Mouse (Mus musculus): ENCODE measurements at regions not wholly inside any gene's neighbourhood (a gene's known extent, or its start where the extent isn't known, plus 50 kb on each side); places are given as distances from the start of the nearest gene placed in this dataset.
A peak's percentile ranks its signal among the peaks of the same experiment; 100 is the strongest.

- Histone ChIP-seq H3K79me2 (replicated peaks; ENCODE audit: control insufficient read depth, extremely low read depth, insufficient read depth, poor library complexity, severe bottlenecking) (peaks cover 3% of the 10 kb centered on the region; the same call in 1 of the 2 replicates), H3K4me2 (ENCODE audit: insufficient read depth, low read depth, poor library complexity, severe bottlenecking) (no peak overlapping the region), H3K9me3 (replicated peaks; ENCODE audit: low read length) (no peaks in the 10 kb centered on the region), H3K9ac (ENCODE audit: insufficient read depth, low read depth) (no peak overlapping the region), H3K27me3 (replicated peaks) (no peaks in the 10 kb centered on the region), H3K27ac (ENCODE audit: insufficient read depth, low read depth) (no peak overlapping the region), H3K36me3 (replicated peaks in 1 of 2; ENCODE audit: control insufficient read depth in 1 of 2, insufficient read depth in 1 of 2, low read length in 1 of 2) (no peaks in the 10 kb centered on the region), H3K4me1 (ENCODE audit: control insufficient read depth in 1 of 2, insufficient read depth in 2 of 2) (0 out of 4 replicates have a peak, but pooled peaks cover 0 to 3% of the 10 kb centered on the region in 2 experiments), H3K4me3 (replicated peaks in 1 of 3; ENCODE audit: low read depth in 2 of 3, low read length in 2 of 3, poor library complexity in 1 of 3) (no peak overlapping the region)
- DNase-seq (ENCODE audit: extremely low read depth): no peak
- in situ Hi-C loops (cut with MboI; ENCODE audit: low pct_ligation_motif_present, low pct_unique_long_range_greater_than_20kb, low sequenced_read_pairs): no loop called here
- dilution Hi-C loops (cut with MboI; ENCODE audit: extremely low pct_ligation_motif_present, extremely low pct_unique_long_range_greater_than_20kb, low sequenced_read_pairs): no loop called here
- TF ChIP-seq MAFK (IDR thresholded peaks at IDR 0.05; ENCODE audit: insufficient replicate concordance, low read length): no peak
- no peak for TF ChIP-seq TBP (conservative IDR thresholded peaks at IDR 0.05; ENCODE audit: low read depth, low read length)
- no peak for TF ChIP-seq POLR2AphosphoS2 (IDR thresholded peaks at IDR 0.05; ENCODE audit: low read depth, low read length)
- TF ChIP-seq GABPA (IDR thresholded peaks at IDR 0.05; ENCODE audit: insufficient replicate concordance, low read depth, low read length): no peak
- TF ChIP-seq KAT2A (IDR thresholded peaks at IDR 0.05; ENCODE audit: insufficient replicate concordance, low read length): no peak
- TF ChIP-seq TCF12 (IDR thresholded peaks at IDR 0.05; ENCODE audit: low read depth, low read length): no peak
- no peak for TF ChIP-seq SMC3 (IDR thresholded peaks at IDR 0.05; ENCODE audit: low read depth, low read length)
- no peak for TF ChIP-seq SIN3A (IDR thresholded peaks at IDR 0.05; ENCODE audit: low read length)
- TF ChIP-seq EP300 (IDR thresholded peaks at IDR 0.05; ENCODE audit: low read length): no peak
- TF ChIP-seq RAD21 (IDR thresholded peaks at IDR 0.05; ENCODE audit: low read depth, low read length): no peak
- TF ChIP-seq UBTF (IDR thresholded peaks at IDR 0.05; ENCODE audit: low read depth, low read length): no peak
- no peak for TF ChIP-seq ZKSCAN1 (IDR thresholded peaks at IDR 0.05; ENCODE audit: borderline replicate concordance, low read depth, low read length)
- TF ChIP-seq ZMIZ1 (IDR thresholded peaks at IDR 0.05; ENCODE audit: low read depth, low read length): no peak
- no peak for TF ChIP-seq NELFE (IDR thresholded peaks at IDR 0.05; ENCODE audit: low read depth, low read length)
- TF ChIP-seq CTCF (conservative IDR thresholded peaks at IDR 0.05 in 1 of 2, IDR thresholded peaks at IDR 0.05 in 1 of 2; ENCODE audit: low read depth in 2 of 2, low read length in 2 of 2): no peak
Measured at GRCm38 (mm10) chr5:45282207-45282930, 167.7 kb downstream of the Qdpr start.

DNA sequence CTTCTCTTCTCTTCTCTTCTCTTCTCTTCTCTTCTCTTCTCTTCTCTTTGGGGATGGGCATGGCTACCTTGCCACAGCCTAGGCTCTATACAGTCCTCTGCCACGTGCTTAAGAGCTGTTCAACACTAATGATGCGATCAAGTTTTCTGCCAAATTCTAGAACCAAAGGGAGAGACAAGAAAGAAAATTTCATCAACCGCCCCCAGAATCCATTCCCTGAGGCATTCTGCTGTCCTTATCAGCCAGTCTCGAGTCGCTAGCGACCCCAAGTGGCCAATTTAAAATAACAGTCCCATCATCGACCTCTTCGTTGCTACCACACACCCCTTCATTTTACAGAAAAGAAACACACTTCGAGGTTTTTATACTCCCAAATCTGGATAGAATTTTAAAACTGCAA lies 171.5 kb downstream of the Qdpr start:
- 0 out of 4 replicates have a peak, but pooled peaks cover 0 to 3% of the 10 kb centered on the region in 2 experiments for H3K4me1 ChIP-seq (ENCODE audit: control insufficient read depth in 1 of 2, insufficient read depth in 2 of 2)
- H3K27ac ChIP-seq (ENCODE audit: insufficient read depth, low read depth): no peak overlapping the region
- peak; percentile 62 for DNase-seq (ENCODE audit: extremely low read depth)
- H3K4me3 ChIP-seq (replicated peaks in 1 of 3; ENCODE audit: low read depth in 2 of 3, low read length in 2 of 3, poor library complexity in 1 of 3): no peak overlapping the region
- dilution Hi-C loops (cut with MboI; ENCODE audit: extremely low pct_ligation_motif_present, extremely low pct_unique_long_range_greater_than_20kb, low sequenced_read_pairs): no loop called here
- no peak overlapping the region for H3K4me2 ChIP-seq (ENCODE audit: insufficient read depth, low read depth, poor library complexity, severe bottlenecking)
- in situ Hi-C loops (cut with MboI; ENCODE audit: low pct_ligation_motif_present, low pct_unique_long_range_greater_than_20kb, low sequenced_read_pairs): no loop called here
- no peaks in the 10 kb centered on the region for H3K9me3 ChIP-seq (replicated peaks; ENCODE audit: low read length)
- H3K79me2 ChIP-seq (replicated peaks; ENCODE audit: control insufficient read depth, extremely low read depth, insufficient read depth, poor library complexity, severe bottlenecking): 0 out of 2 replicates have a peak, but pooled peaks cover 3% of the 10 kb centered on the region
- no peak overlapping the region for H3K9ac ChIP-seq (ENCODE audit: insufficient read depth, low read depth)
- no peaks in the 10 kb centered on the region for H3K27me3 ChIP-seq (replicated peaks)
- TF ChIP-seq POLR2AphosphoS2 (IDR thresholded peaks at IDR 0.05; ENCODE audit: low read depth, low read length) (no peak), ETS1 (conservative IDR thresholded peaks at IDR 0.05; ENCODE audit: low read depth, low read length) (no peak), ZC3H11A (IDR thresholded peaks at IDR 0.05; ENCODE audit: low read depth, low read length) (peak; percentile 6; the same call in 1 of the 2 replicates), SMC3 (IDR thresholded peaks at IDR 0.05; ENCODE audit: low read depth, low read length) (peak; percentile 68), USF2 (conservative IDR thresholded peaks at IDR 0.05; ENCODE audit: low read depth, low read length) (no peak), CTCF (conservative IDR thresholded peaks at IDR 0.05 in 1 of 2, IDR thresholded peaks at IDR 0.05 in 1 of 2; ENCODE audit: low read depth in 2 of 2, low read length in 2 of 2) (peak; percentile 49 to 73), JUN (IDR thresholded peaks at IDR 0.05; ENCODE audit: insufficient read depth, low read depth, low read length) (no peak), PAX5 (IDR thresholded peaks at IDR 0.05; ENCODE audit: low read length) (no peak), RAD21 (IDR thresholded peaks at IDR 0.05; ENCODE audit: low read depth, low read length) (peak; percentile 82)
- no peaks in the 10 kb centered on the region for H3K36me3 ChIP-seq (replicated peaks in 1 of 2; ENCODE audit: control insufficient read depth in 1 of 2, insufficient read depth in 1 of 2, low read length in 1 of 2)
